Mouse (Mus musculus) left cerebral cortex, adult 8-10 months (tissue): ENCODE results near the gene Apeh. TPM values are rescaled to one million over a fixed set of nuclear protein-coding genes. Genes with fewer than 3 reads are reported as not detected.
A peak's percentile ranks its signal among the peaks of the same experiment; 100 is the strongest.

Experiments used
- DNase-seq, 2 experiments: peaks; one replicate each; pipeline ENCODE4 v3.0.0; 2022; ENCODE audit warnings: low spot score in 2 of 2
- total RNA-seq, 4 experiments: library from RNA; stranded (reverse); gene quantifications; 2 replicates each; pipeline ENCODE4 v1.2.4; 2022

Gene Apeh
- total RNA-seq, 4 experiments from 2014 or later, result 34.9 to 41.9 (median 39.3) TPM

- DNase-seq, result no peak
Observed at GRCm38 (mm10) chr9:108082549-108082948, 11.9 kb downstream of the Apeh start.

GRCm38 (mm10) chr9:108080168-108080567 lies 14.2 kb downstream of the Apeh start, which contains the start of gene Mst1:
Gene Mst1 (plus strand): TSS chr9:108080436.
- DNase-seq, result no peak

- DNase-seq, result no peak
Observed at GRCm38 (mm10) chr9:108073141-108073930, 21.1 kb downstream of the Apeh start.

- DNase-seq, result no peak
Observed at GRCm38 (mm10) chr9:108072481-108072924, 21.9 kb downstream of the Apeh start.

GRCm38 (mm10) chr9:108071801-108072200 lies 22.6 kb downstream of the Apeh start:
- no peak for DNase-seq

- DNase-seq, result no peak
Observed at GRCm38 (mm10) chr9:108069529-108069928, 24.9 kb downstream of the Apeh start.

- no peak for DNase-seq
Observed at GRCm38 (mm10) chr9:108069007-108069406, 25.4 kb downstream of the Apeh start.

- peak in 1 of 2 experiments; percentile 68 for DNase-seq
Observed at GRCm38 (mm10) chr9:108067900-108068299, 26.5 kb downstream of the Apeh start.

GRCm38 (mm10) chr9:108067199-108067598 lies 27.2 kb downstream of the Apeh start:
- DNase-seq, result no peak

- no peak for DNase-seq
Observed at GRCm38 (mm10) chr9:108065491-108066011, 28.9 kb downstream of the Apeh start.

- no peak for DNase-seq
Observed at GRCm38 (mm10) chr9:108063361-108063760, 31.0 kb downstream of the Apeh start.

GRCm38 (mm10) chr9:108062142-108062541 lies 32.3 kb downstream of the Apeh start:
- DNase-seq, result no peak

- no peak for DNase-seq
Observed at GRCm38 (mm10) chr9:108058291-108058690, 36.1 kb downstream of the Apeh start.

- no peak for DNase-seq
Observed at GRCm38 (mm10) chr9:108057262-108057562, 37.2 kb downstream of the Apeh start.

GRCm38 (mm10) chr9:108056361-108057261 lies 37.8 kb downstream of the Apeh start:
- DNase-seq, result no peak

- DNase-seq, result no peak
Observed at GRCm38 (mm10) chr9:108055661-108056237, 38.7 kb downstream of the Apeh start.

- DNase-seq, result no peak
Observed at GRCm38 (mm10) chr9:108055061-108055460, 39.3 kb downstream of the Apeh start.

- DNase-seq, result no peak
Observed at GRCm38 (mm10) chr9:108054331-108055040, 39.9 kb downstream of the Apeh start.

- DNase-seq, result no peak
Observed at GRCm38 (mm10) chr9:108053665-108054225, 40.7 kb downstream of the Apeh start.

- DNase-seq, result peak; percentile 92 to 98
Observed at GRCm38 (mm10) chr9:108052885-108053664, 41.3 kb downstream of the Apeh start, which contains the start of gene Amigo3. Gene Amigo3 (plus strand): TSS chr9:108053159.
